Mouse (Mus musculus) hindbrain, postnatal 0 days (tissue): ENCODE data around the gene Tkt. TPM values are rescaled to one million over a fixed set of nuclear protein-coding genes. Genes with fewer than 3 reads are reported as not detected.
"Not testable (repeated sequence)": the region's sequence is repeated elsewhere in the genome, so short reads cannot be mapped to it uniquely, and the experiment has no call there.

ENCODE experiments used
- ATAC-seq: fragments of 200-750 bp; cut with Nextera tagmentation; 2 replicates; pipeline ENCODE4 v1.8.0; 2017; ENCODE audit warnings: mild to moderate bottlenecking, moderate TSS enrichment, moderate library complexity
- DNase-seq: peaks from one replicate; pipeline ENCODE4 v3.0.0-alpha.2; 2015; ENCODE audit warnings: low spot score
- H3K27ac ChIP-seq: fragments of 300-500 bp; sonication (generic); 2 replicates; pipeline ENCODE4 v1.5.1; 2014; ENCODE audit warnings: mild to moderate bottlenecking
- H3K27me3 ChIP-seq: fragments of 300-500 bp; sonication (generic); 2 replicates; pipeline ENCODE4 v1.6.1; 2014; ENCODE audit warnings: low read length, mixed read lengths; ENCODE audit not compliant: insufficient read depth
- H3K36me3 ChIP-seq: fragments of 300-500 bp; sonication (generic); 2 replicates; pipeline ENCODE4 v1.6.1; 2014; ENCODE audit warnings: low read length, mixed read lengths; ENCODE audit not compliant: insufficient read depth
- H3K4me1 ChIP-seq: fragments of 300-500 bp; sonication (generic); 2 replicates; pipeline ENCODE4 v1.6.1; 2014; ENCODE audit warnings: antibody characterized with exemption, low read length, mixed read lengths; ENCODE audit not compliant: insufficient read depth
- H3K4me2 ChIP-seq: fragments of 300-500 bp; sonication (generic); 2 replicates; pipeline ENCODE4 v1.6.1; 2014; ENCODE audit warnings: low read depth, mild to moderate bottlenecking, low read length, moderate library complexity, mixed read lengths
- H3K4me3 ChIP-seq: fragments of 300-500 bp; sonication (generic); 2 replicates; pipeline ENCODE4 v1.5.1; 2014; ENCODE audit warnings: low read length
- H3K9ac ChIP-seq: fragments of 300-500 bp; sonication (generic); replicated peaks from 2 replicates; pipeline ENCODE4 v1.6.1; 2014; ENCODE audit warnings: mild to moderate bottlenecking, low read length, moderate library complexity, mixed read lengths
- H3K9me3 ChIP-seq: fragments of 300-500 bp; sonication (generic); 2 replicates; pipeline ENCODE4 v1.6.1; 2016; ENCODE audit warnings: low read length, mixed read lengths
- CTCF ChIP-seq: IDR thresholded peaks from 2 replicates; pipeline ENCODE4 v1.5.1; 2016; ENCODE audit warnings: antibody characterized with exemption, control low read depth, low read depth
- WGBS: fragments of 180-500 bp; shearing (Covaris S2); extraction: QIAGEN DNeasy Blood & Tissue Kit; methylation state at CpG from one replicate; pipeline ENCODE4 v1.1.7; 2014; 5-methylcytosine and 5-hydroxymethylcytosine counted together
- polyA plus RNA-seq: library from polyadenylated mRNA; unstranded; fragments of >200 nt; fragmentation: Nextera tagmentation; extraction: Ambion mirVana; gene quantifications from 2 replicates; pipeline ENCODE4 v1.2.1, GENCODE M21; 2015
- total RNA-seq: library from RNA; depleted of rRNA; stranded (reverse); fragments of >200 nt; gene quantifications from 2 replicates; pipeline ENCODE4 v1.2.3, GENCODE M21; 2014

Gene Tkt
- total and polyA plus RNA-seq, 2 experiments from 2014 or later: 258 to 429 TPM

GRCm38 (mm10) chr14:30573235-30573634, 25.1 kb downstream of the Tkt start:
- ATAC-seq: no peak; the same call in 1 of the 2 replicates
- H3K36me3 ChIP-seq: peaks cover 63% of the 10 kb centered on the region
- no peak for DNase-seq
- WGBS: 46% methylated on average over 8 of the region's 8 CpGs
- H3K27ac ChIP-seq: no peak overlapping the region
- H3K4me3 ChIP-seq: no peak overlapping the region
- no peaks in the 10 kb centered on the region for H3K9me3 ChIP-seq
- no peak overlapping the region for H3K4me2 ChIP-seq
- H3K9ac ChIP-seq: no peak overlapping the region
- no peak for TF ChIP-seq CTCF
- H3K4me1 ChIP-seq: no peaks in the 10 kb centered on the region
- H3K27me3 ChIP-seq: no peaks in the 10 kb centered on the region

DNA sequence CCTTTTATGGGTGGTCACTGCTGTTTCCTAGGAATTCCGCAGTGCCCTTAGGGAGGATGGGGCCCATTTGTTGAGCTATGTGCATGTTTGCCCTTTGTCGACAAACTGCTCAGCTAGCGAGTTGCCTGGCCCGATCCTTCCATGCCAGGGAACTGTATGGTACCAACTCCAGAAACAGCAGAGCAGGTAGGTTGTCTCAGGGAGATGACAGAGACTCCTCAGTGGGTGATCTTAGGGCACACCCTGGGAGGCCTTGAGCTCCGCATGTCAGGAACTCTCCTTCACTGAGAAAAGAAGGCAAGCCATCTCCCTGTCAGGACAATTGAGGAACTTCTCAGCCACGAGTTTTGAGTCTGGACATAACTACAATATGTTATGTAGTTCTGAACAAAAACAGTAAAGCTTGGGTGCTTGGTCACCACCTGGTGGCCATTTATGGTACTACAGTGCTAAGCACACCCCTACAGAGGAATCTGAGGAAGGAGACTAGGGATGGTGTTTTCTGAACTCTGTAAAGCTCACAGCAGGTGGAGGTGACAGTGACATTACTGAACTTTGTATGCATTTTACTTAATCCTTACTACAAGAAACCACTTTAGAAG, 25.9 kb downstream of the Tkt start:
- ATAC-seq (peak; percentile 77), DNase-seq (peak; percentile 86)
- peak; percentile 99 for TF ChIP-seq CTCF
- WGBS: 62% methylated on average over 6 of the region's 6 CpGs
- no peaks in the 10 kb centered on the region for H3K9me3 ChIP-seq
- H3K36me3 ChIP-seq: peaks cover 55% of the 10 kb centered on the region
- no peak overlapping the region for H3K27ac ChIP-seq
- no peak overlapping the region for H3K4me3 ChIP-seq
- H3K9ac ChIP-seq: no peak overlapping the region
- H3K27me3 ChIP-seq: no peaks in the 10 kb centered on the region
- H3K4me1 ChIP-seq: no peaks in the 10 kb centered on the region
- H3K4me2 ChIP-seq: no peak overlapping the region

DNA sequence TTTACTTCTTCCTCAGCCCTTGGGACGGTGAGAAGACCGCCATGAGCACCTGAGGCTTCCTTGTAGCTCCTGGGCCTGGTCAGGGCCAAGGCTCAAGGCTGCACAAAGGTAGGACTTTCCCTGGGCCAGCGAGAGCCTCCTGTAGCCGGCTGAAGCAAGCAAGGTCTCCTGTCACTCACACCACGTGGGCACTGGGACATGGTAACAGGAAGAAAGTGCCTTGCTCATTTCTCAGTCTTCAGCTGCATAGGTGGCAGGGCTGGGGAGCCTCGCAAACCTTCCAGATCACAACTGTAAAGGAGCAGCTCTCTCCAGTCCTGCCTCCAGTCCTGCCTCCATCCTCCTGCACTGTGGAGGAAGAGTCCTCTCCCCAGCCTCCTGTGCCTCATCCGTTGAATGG, 27.6 kb downstream of the Tkt start:
- H3K9ac ChIP-seq: no peak overlapping the region
- no peak overlapping the region for H3K4me3 ChIP-seq
- TF ChIP-seq CTCF: no peak
- peaks cover 40% of the 10 kb centered on the region for H3K36me3 ChIP-seq
- H3K9me3 ChIP-seq: no peaks in the 10 kb centered on the region
- no peaks in the 10 kb centered on the region for H3K27me3 ChIP-seq
- H3K4me2 ChIP-seq: no peak overlapping the region
- no peak overlapping the region for H3K27ac ChIP-seq
- WGBS: 78% methylated on average over 7 of the region's 7 CpGs
- H3K4me1 ChIP-seq: no peaks in the 10 kb centered on the region
- DNase-seq: no peak
- ATAC-seq: no peak

- no peak for TF ChIP-seq CTCF
- DNase-seq: no peak
- Histone ChIP-seq H3K27ac (no peak overlapping the region), H3K9me3 (no peaks in the 10 kb centered on the region), H3K27me3 (no peaks in the 10 kb centered on the region), H3K4me2 (no peak overlapping the region), H3K4me3 (no peak overlapping the region), H3K9ac (no peak overlapping the region), H3K4me1 (no peaks in the 10 kb centered on the region), H3K36me3 (peaks cover 35% of the 10 kb centered on the region)
- WGBS: 81% methylated on average over 5 of the region's 5 CpGs
- no peak for ATAC-seq
Measured at GRCm38 (mm10) chr14:30576260-30576659, 28.1 kb downstream of the Tkt start.

DNA sequence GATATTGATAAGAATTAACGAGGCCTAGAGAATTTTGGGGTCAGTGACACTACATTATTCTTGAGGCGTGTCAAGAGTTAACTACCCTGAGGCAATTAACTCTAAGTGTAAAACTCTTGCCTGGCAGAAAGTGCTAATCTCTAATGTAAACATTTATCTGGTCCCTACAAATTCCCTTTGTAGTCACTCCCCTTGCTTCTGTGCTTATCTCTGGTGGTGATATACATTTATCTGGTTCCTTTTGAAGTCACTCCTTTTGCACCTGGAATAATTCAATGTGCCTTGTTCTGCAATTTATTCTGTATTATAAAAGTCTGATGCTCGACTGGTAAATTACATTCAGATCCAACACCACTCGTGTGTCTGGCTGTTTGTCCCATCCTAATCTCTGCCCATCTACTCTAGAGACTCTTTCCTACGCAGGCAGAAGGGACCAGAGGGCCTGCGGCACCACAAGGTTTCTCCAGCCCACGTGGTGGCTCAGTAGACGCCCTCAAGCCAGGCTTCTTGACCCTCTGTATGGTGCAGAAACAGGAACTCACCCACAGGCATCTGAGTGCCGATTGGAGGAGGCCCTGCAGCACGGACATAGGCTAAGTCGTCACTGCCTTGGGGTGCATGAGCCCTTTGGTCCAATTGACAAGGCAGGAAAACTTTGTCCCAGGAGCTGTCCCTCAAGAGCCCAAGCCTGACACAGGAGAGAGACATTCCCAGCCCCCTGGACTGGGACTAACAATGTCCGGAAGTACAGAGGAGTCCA, 29.3 kb downstream of the Tkt start:
- 53% methylated on average over 10 of the region's 12 CpGs for WGBS
- DNase-seq, H3K4me2 ChIP-seq, ATAC-seq, H3K27ac ChIP-seq, H3K4me1 ChIP-seq, H3K27me3 ChIP-seq, H3K9me3 ChIP-seq, H3K9ac ChIP-seq, H3K4me3 ChIP-seq: not testable (repeated sequence)
- H3K36me3 ChIP-seq: peaks cover 24% of the 10 kb centered on the region; the same call in 1 of the 2 replicates

- Histone ChIP-seq H3K9ac (no peak overlapping the region), H3K4me3 (no peak overlapping the region), H3K9me3 (no peaks in the 10 kb centered on the region), H3K27me3 (no peaks in the 10 kb centered on the region), H3K4me1 (no peaks in the 10 kb centered on the region), H3K36me3 (0 out of 2 replicates have a peak, but pooled peaks cover 8% of the 10 kb centered on the region), H3K4me2 (no peak overlapping the region), H3K27ac (no peak overlapping the region)
- DNase-seq (no peak), ATAC-seq (no peak)
- no peak for TF ChIP-seq CTCF
- 81% methylated on average over 5 of the region's 5 CpGs for WGBS
Measured at GRCm38 (mm10) chr14:30579180-30579579, 31.0 kb downstream of the Tkt start.

DNA sequence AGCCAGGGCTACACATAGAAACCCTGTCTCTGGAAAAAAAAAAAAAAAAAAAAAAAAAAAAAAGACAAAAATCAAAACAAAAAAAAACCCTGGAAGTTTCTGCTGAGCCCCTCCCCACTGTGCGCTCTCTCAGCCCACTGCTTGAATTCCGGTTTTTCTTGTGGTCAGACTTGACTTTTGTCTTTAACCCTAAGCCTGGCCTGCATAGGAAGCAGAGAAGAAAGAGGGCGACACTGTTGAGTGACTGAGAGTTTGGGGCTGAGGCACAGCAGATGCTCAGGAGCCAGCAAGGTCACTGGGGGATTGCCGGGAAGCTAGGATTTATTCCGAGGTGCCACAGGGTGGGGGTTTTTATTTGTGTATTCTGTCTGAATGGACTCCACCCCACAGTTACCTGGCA, 31.7 kb downstream of the Tkt start:
- 0 out of 2 replicates have a peak, but pooled peaks cover 8% of the 10 kb centered on the region for H3K36me3 ChIP-seq
- no peak overlapping the region for H3K9ac ChIP-seq
- DNase-seq (no peak), ATAC-seq (no peak)
- 24% methylated on average over 5 of the region's 5 CpGs for WGBS
- H3K27me3 ChIP-seq: no peaks in the 10 kb centered on the region
- H3K27ac ChIP-seq: no peak overlapping the region
- H3K9me3 ChIP-seq: no peaks in the 10 kb centered on the region
- no peaks in the 10 kb centered on the region for H3K4me1 ChIP-seq
- H3K4me3 ChIP-seq: no peak overlapping the region
- no peak overlapping the region for H3K4me2 ChIP-seq
- no peak for TF ChIP-seq CTCF
